Mouse (Mus musculus) lung, embryonic 15.5 days (tissue): ENCODE results near the gene Hspb6. TPM values are rescaled to one million over a fixed set of nuclear protein-coding genes. Genes with fewer than 3 reads are reported as not detected.

Experiments
- ATAC-seq: fragments of 200-750 bp; cut with Nextera tagmentation; 2 replicates; pipeline ENCODE4 v1.8.0; 2017; ENCODE audit warnings: moderate number of reproducible peaks, borderline replicate concordance; ENCODE audit not compliant: low FRiP score, low TSS enrichment; ENCODE audit errors: extremely low read depth
- H3K27ac ChIP-seq: fragments of 300-500 bp; sonication (generic); 2 replicates; pipeline ENCODE4 v1.5.1; 2015; ENCODE audit warnings: moderate library complexity, mild to moderate bottlenecking, inconsistent platforms
- H3K27me3 ChIP-seq: fragments of 300-500 bp; sonication (generic); 2 replicates; pipeline ENCODE4 v1.6.1; 2015; ENCODE audit warnings: inconsistent platforms
- H3K36me3 ChIP-seq: fragments of 300-500 bp; sonication (generic); 2 replicates; pipeline ENCODE4 v1.6.1; 2015; ENCODE audit warnings: inconsistent platforms
- H3K4me1 ChIP-seq: fragments of 300-500 bp; sonication (generic); 2 replicates; pipeline ENCODE4 v1.6.1; 2015; ENCODE audit warnings: inconsistent platforms
- H3K4me2 ChIP-seq: fragments of 300-500 bp; sonication (generic); 2 replicates; pipeline ENCODE4 v1.6.1; 2015; ENCODE audit warnings: inconsistent platforms, mild to moderate bottlenecking, moderate library complexity
- H3K4me3 ChIP-seq: fragments of 300-500 bp; sonication (generic); 2 replicates; pipeline ENCODE4 v1.5.1; 2015; ENCODE audit warnings: mild to moderate bottlenecking, inconsistent platforms
- H3K9ac ChIP-seq: fragments of 300-500 bp; sonication (generic); 2 replicates; pipeline ENCODE4 v1.6.1; 2015; ENCODE audit warnings: inconsistent platforms
- H3K9me3 ChIP-seq: fragments of 300-500 bp; sonication (generic); 2 replicates; pipeline ENCODE4 v1.6.1; 2016; ENCODE audit warnings: inconsistent platforms
- WGBS: fragments of 180-500 bp; shearing (Covaris S2); methylation state at CpG from one replicate; pipeline ENCODE4 v1.1.7; 2015; 5-methylcytosine and 5-hydroxymethylcytosine counted together
- polyA plus RNA-seq: library from polyadenylated mRNA; unstranded; fragments of >200 nt; fragmentation: Nextera tagmentation; extraction: Ambion mirVana; gene quantifications from 2 replicates; pipeline ENCODE4 v1.2.1, GENCODE M21; 2015

Hspb6 gene
- polyA plus RNA-seq, 1 experiment from 2014 or later, result 33.6 TPM

- Histone ChIP-seq H3K4me1 (peaks cover 14% of the 10 kb centered on the region), H3K36me3 (peaks cover 56% of the 10 kb centered on the region), H3K27ac (no peak overlapping the region), H3K27me3 (no peaks in the 10 kb centered on the region), H3K9me3 (no peaks in the 10 kb centered on the region), H3K4me2 (no peak overlapping the region), H3K9ac (no peak overlapping the region), H3K4me3 (no peak overlapping the region)
- WGBS, result 77% methylated on average over 9 of the region's 9 CpGs
- no peak for ATAC-seq
Observed at GRCm38 (mm10) chr7:30566033-30566432, 14.1 kb downstream of the Hspb6 start.

- peaks cover 69% of the 10 kb centered on the region for H3K36me3 ChIP-seq
- WGBS, result 85% methylated on average over 11 of the region's 11 CpGs
- no peaks in the 10 kb centered on the region for H3K9me3 ChIP-seq
Observed at GRCm38 (mm10) chr7:30567555-30567954, 15.6 kb downstream of the Hspb6 start.

GRCm38 (mm10) chr7:30572389-30572788, 20.4 kb downstream of the Hspb6 start:
- Histone ChIP-seq H3K27me3 (no peaks in the 10 kb centered on the region), H3K36me3 (peaks cover 95% of the 10 kb centered on the region)
- 89% methylated on average over 5 of the region's 5 CpGs for WGBS

More at GRCm38 (mm10) chr7:30567555-30567954, 15.6 kb downstream of the Hspb6 start:
- Histone ChIP-seq H3K4me1 (peaks cover 9% of the 10 kb centered on the region), H3K27me3 (no peaks in the 10 kb centered on the region), H3K4me2 (no peak overlapping the region), H3K9ac (no peak overlapping the region), H3K27ac (no peak overlapping the region), H3K4me3 (no peak overlapping the region)
- ATAC-seq, result no peak

GRCm38 (mm10) chr7:30572969-30573368, 21.0 kb downstream of the Hspb6 start:
- Histone ChIP-seq H3K4me2 (no peak overlapping the region), H3K27me3 (no peaks in the 10 kb centered on the region), H3K27ac (no peak overlapping the region), H3K9ac (no peak overlapping the region), H3K9me3 (no peaks in the 10 kb centered on the region), H3K4me3 (no peak overlapping the region), H3K36me3 (peaks cover 98% of the 10 kb centered on the region), H3K4me1 (no peaks in the 10 kb centered on the region)
- ATAC-seq, result no peak
- WGBS, result 73% methylated on average over 2 of the region's 2 CpGs

More at GRCm38 (mm10) chr7:30572389-30572788, 20.4 kb downstream of the Hspb6 start:
- H3K27ac ChIP-seq, result no peak overlapping the region
- no peak for ATAC-seq
- no peaks in the 10 kb centered on the region for H3K4me1 ChIP-seq
- H3K4me3 ChIP-seq, result no peak overlapping the region
- H3K4me2 ChIP-seq, result no peak overlapping the region
- H3K9ac ChIP-seq, result no peak overlapping the region
- H3K9me3 ChIP-seq, result no peaks in the 10 kb centered on the region

- H3K4me1 ChIP-seq, result no peaks in the 10 kb centered on the region
- H3K27ac ChIP-seq, result no peak overlapping the region
- H3K4me2 ChIP-seq, result no peak overlapping the region
- H3K9ac ChIP-seq, result no peak overlapping the region
- 93% methylated on average over 8 of the region's 8 CpGs for WGBS
- no peaks in the 10 kb centered on the region for H3K9me3 ChIP-seq
- H3K27me3 ChIP-seq, result no peaks in the 10 kb centered on the region
- H3K36me3 ChIP-seq, result peaks cover 99% of the 10 kb centered on the region
- no peak overlapping the region for H3K4me3 ChIP-seq
- ATAC-seq, result no peak
Observed at GRCm38 (mm10) chr7:30579950-30580349, 28.0 kb downstream of the Hspb6 start.

GRCm38 (mm10) chr7:30581547-30581946, 29.6 kb downstream of the Hspb6 start:
- Histone ChIP-seq H3K4me3 (no peak overlapping the region), H3K9ac (no peak overlapping the region), H3K27me3 (no peaks in the 10 kb centered on the region), H3K36me3 (peaks cover 99% of the 10 kb centered on the region), H3K4me1 (peaks cover 1% of the 10 kb centered on the region; the same call in 1 of the 2 replicates), H3K9me3 (no peaks in the 10 kb centered on the region), H3K4me2 (no peak overlapping the region), H3K27ac (no peak overlapping the region)
- WGBS, result 93% methylated on average over 16 of the region's 16 CpGs
- no peak for ATAC-seq

GRCm38 (mm10) chr7:30584339-30584738, 32.4 kb downstream of the Hspb6 start:
- Histone ChIP-seq H3K36me3 (peaks cover 74% of the 10 kb centered on the region), H3K4me1 (peaks cover 12% of the 10 kb centered on the region), H3K9ac (no peak overlapping the region), H3K27ac (no peak overlapping the region), H3K4me3 (no peak overlapping the region), H3K27me3 (no peaks in the 10 kb centered on the region), H3K4me2 (no peak overlapping the region), H3K9me3 (no peaks in the 10 kb centered on the region)
- WGBS, result 91% methylated on average over 10 of the region's 10 CpGs
- no peak for ATAC-seq

- H3K9ac ChIP-seq, result no peak overlapping the region
- H3K9me3 ChIP-seq, result no peaks in the 10 kb centered on the region
- no peaks in the 10 kb centered on the region for H3K27me3 ChIP-seq
- H3K4me3 ChIP-seq, result no peak overlapping the region
- peaks cover 18% of the 10 kb centered on the region for H3K4me1 ChIP-seq
- peaks cover 66% of the 10 kb centered on the region for H3K36me3 ChIP-seq
- H3K4me2 ChIP-seq, result no peak overlapping the region
- H3K27ac ChIP-seq, result no peak overlapping the region
- 95% methylated on average over 7 of the region's 7 CpGs for WGBS
- ATAC-seq, result no peak
Observed at GRCm38 (mm10) chr7:30585170-30585569, 33.2 kb downstream of the Hspb6 start.

- peak overlapping the region; percentile 80; the same call in 1 of the 2 replicates for H3K4me2 ChIP-seq
- peaks cover 53% of the 10 kb centered on the region for H3K36me3 ChIP-seq
- H3K4me3 ChIP-seq, result peak overlapping the region; percentile 99
- H3K27ac ChIP-seq, result no peak overlapping the region
- H3K9me3 ChIP-seq, result no peaks in the 10 kb centered on the region
- H3K9ac ChIP-seq, result no peak overlapping the region
- no peaks in the 10 kb centered on the region for H3K27me3 ChIP-seq
- peaks cover 18% of the 10 kb centered on the region for H3K4me1 ChIP-seq
- ATAC-seq, result no peak
- 91% methylated on average over 28 of the region's 28 CpGs for WGBS
Observed at GRCm38 (mm10) chr7:30586455-30587020, 34.6 kb downstream of the Hspb6 start.

GRCm38 (mm10) chr7:30587842-30588667, 36.1 kb downstream of the Hspb6 start:
- Histone ChIP-seq H3K36me3 (peaks cover 38% of the 10 kb centered on the region), H3K9me3 (no peaks in the 10 kb centered on the region), H3K4me3 (peak overlapping the region; percentile 99), H3K4me1 (peaks cover 18% of the 10 kb centered on the region), H3K9ac (peak overlapping the region; percentile 95), H3K27me3 (no peaks in the 10 kb centered on the region), H3K4me2 (peak overlapping the region; percentile 80), H3K27ac (peak overlapping the region; percentile 94)
- ATAC-seq, result peak; percentile 33
- WGBS, result 1% methylated on average over 67 of the region's 67 CpGs

GRCm38 (mm10) chr7:30588676-30589434, 36.9 kb downstream of the Hspb6 start, which contains the start of gene Kmt2b:
Kmt2b (minus strand) TSS chr7:30588726.
- peak within 1 kb of the TSS; percentile 95 for H3K9ac ChIP-seq
- H3K4me3 ChIP-seq, result peak within 1 kb of the TSS; percentile 99
- peak; percentile 96 for ATAC-seq
- H3K36me3 ChIP-seq, result peaks cover 30% of the 10 kb centered on the region
- peak within 1 kb of the TSS; percentile 94 for H3K27ac ChIP-seq
- peaks cover 18% of the 10 kb centered on the region for H3K4me1 ChIP-seq
- under 1% methylated on average over 54 of the region's 68 CpGs for WGBS
- H3K9me3 ChIP-seq, result no peaks in the 10 kb centered on the region
- H3K4me2 ChIP-seq, result peak within 1 kb of the TSS; percentile 80
- no peaks in the 10 kb centered on the region for H3K27me3 ChIP-seq
